Mouse (Mus musculus): ENCODE data around the gene Cmpk2. TPM values are rescaled to one million over a fixed set of nuclear protein-coding genes. Genes with fewer than 3 reads are reported as not detected.
"Not testable (repeated sequence)": the region's sequence is repeated elsewhere in the genome, so short reads cannot be mapped to it uniquely, and the experiment has no call there.

The Cmpk2 gene
- total RNA-seq, 2 experiments from 2014 or later = 16.3 to 17.3 TPM

DNA sequence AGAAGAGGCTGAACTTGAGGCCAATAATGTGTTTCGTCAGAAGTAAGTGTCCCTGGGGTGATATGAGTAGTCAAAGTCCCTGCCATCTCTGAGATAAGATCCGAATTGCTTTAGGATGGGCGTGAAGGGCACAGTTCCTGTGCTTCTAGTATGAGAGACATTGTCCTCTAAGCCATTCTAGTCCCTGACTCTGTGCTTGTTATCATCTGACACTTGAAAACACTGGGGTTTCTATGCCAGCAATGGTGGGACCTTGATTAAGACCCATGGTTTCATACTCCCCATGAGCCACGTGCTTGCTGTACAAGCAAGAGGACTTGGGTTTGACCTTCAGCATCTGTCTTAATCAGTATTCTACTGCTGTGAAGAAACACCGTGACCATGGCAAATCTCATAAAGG is 8.2 kb downstream of the Cmpk2 start:
- no peak for DNase-seq (ENCODE audit: low spot score in 2 of 2)

DNA sequence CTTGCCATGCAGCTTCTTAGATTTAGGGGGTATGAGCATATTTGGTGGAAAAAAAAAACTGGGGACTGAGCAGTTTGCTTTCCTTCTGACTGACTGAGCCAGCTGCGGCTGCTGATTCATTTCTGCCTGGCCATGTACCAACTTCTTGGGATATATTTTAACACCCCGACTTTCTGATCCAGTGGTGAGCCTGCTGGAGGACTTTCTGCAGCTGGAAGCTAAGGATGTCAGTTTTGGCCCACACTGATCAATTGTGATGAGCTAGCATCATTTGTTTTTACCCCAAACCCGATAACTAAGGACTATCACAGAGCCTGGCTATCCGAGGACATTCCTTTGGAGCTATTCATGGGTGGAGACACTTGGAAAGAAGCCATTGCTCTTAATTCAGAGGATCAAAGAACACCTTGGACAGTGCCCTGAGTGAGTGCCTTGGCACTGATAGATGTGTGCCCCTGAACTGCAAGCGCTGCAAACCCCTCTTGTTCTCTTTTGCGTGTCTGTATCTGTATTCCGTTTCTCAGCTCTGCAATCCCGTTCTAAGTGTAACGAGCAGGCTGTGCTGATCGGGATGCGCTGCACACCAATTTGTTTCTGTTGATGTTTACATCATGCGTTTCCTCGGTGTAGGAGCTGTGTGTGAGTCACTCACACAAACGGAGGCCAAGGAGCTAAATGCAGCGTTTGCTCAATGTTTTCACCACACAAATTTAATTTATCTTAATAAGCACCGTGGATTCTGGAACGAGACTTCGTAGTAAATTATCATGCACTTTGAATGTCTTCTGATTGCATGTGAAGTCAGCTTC is 9.4 kb downstream of the Cmpk2 start:
- no peak for DNase-seq (ENCODE audit: low spot score in 2 of 2)

DNA sequence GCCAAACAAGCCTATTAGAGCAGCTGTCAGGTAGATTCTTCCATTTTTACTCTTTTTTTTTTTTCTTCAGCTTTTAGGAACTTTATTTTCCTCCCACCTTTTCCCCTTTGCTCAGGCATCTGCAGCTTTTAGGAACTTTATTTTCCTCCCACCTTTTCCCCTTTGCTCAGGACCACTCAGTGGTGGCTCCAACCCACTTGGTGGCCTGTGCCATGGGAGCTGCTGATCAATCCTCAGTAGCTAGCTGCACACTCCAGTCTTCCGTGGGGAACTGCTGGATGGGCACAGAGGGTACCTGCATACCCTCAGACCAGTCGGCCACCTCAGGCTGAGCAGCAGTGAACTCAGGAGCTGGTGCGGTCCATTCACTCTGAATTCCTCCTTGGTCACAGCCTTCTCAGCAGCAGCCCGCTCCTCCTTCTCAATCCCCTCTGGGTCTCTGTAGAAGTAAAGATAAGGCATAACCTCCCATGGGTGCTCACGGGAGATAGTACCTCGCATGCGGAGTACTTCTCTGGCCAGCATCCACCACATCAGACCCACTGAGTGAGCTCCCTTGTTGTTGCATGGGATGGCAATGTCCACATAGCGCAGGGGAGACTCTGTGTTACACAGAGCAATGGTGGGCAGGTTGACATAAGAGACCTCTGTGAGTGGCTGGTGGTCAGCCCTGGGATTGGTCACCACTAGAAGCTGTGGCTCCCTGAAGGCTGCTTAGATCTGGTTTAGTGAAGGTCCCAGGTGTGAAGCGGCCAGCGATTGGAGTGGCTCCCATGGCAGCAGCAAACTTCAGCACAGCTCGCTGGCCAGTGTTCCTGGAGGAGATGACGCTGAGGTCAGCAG is 17.0 kb downstream of the Cmpk2 start:
- DNase-seq (ENCODE audit: low spot score in 2 of 2) = not testable (repeated sequence)

DNA sequence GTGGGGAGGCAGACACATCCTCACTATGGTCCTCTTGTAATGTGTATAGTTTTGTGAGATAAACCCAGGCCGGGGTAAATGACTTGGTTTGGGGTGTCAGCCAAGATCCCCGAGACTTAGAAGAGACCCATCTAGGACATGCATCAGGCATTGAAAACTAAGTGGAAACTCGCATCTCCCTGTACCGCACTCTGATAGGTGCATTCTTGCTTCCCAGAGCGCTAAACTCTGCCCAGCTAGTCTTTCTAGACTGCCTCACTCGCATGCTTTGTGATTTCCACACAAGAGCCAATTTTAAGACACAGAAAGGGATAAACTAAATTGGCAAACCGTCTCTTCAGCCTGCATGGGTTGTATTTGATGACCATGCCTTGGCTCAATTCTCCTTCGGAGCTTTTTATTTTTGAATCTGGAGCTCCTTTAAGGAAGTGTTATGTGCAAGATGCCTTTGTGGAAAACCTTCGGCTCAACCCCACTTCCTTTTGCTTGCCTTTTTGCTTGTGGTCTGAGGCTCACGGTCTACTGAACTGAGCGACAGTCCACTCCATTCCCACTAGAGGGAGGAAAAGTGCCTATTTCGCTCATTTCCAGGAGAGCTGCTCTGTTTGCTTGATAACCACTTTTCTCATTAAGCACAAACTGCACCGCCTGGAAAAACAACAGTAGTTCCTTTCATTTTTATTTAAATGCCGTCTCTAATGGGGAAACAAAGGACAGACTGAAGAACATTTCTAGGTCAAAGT is 19.0 kb downstream of the Cmpk2 start:
- peak; percentile 58 to 71 for DNase-seq (ENCODE audit: low spot score in 2 of 2)

GRCm38 (mm10) chr12:26488617-26489274 is 19.7 kb downstream of the Cmpk2 start:
- no peak for DNase-seq (ENCODE audit: low spot score in 2 of 2)

DNA sequence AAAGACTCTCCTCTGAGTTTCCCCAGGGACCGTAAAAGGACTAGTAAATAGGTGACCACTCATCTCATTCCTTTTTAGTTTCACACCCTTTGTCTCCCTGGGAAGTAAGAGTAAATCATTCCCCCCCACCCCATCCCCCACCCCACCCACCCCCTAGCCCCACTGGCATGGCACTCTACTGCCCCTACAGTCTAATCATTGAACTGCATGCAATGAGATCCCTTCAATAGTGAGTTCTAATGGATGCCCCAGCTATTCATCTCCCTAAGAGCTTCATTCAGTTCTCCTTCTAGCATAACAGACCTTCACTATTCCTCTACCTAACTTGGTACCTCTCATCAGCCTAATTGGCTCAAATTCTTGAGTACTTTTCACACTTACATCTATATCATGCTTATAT is 20.9 kb downstream of the Cmpk2 start:
- no peak for DNase-seq (ENCODE audit: low spot score in 2 of 2)

- DNase-seq (ENCODE audit: low spot score in 2 of 2) = no peak
Observed at GRCm38 (mm10) chr12:26501042-26501441, 32.0 kb downstream of the Cmpk2 start.

GRCm38 (mm10) chr12:26510971-26511370 is 42.0 kb downstream of the Cmpk2 start:
- DNase-seq (ENCODE audit: low spot score in 2 of 2) = no peak

GRCm38 (mm10) chr12:26518206-26518605 is 49.2 kb downstream of the Cmpk2 start:
- no peak for DNase-seq (ENCODE audit: low spot score in 2 of 2)

GRCm38 (mm10) chr12:26524943-26525697 is 56.1 kb downstream of the Cmpk2 start:
- DNase-seq (ENCODE audit: low spot score in 2 of 2) = peak; percentile 32 to 52

DNA sequence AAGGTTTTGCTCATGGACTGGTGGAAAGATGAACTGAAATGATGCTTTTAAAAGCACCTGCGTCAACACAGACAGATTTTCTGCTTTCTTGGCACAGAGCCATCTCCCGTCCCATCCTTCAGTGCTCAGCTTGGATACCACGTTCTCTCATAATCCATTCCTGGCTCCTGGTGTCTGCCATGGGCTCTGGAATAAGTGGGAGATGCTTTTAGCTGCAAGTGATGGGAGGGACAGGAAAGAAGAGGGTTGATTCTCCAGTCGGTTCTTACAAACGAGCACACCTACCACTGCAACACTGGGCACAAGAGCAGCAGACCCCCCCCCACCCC is 56.7 kb downstream of the Cmpk2 start:
- peak; percentile 12 to 47 for DNase-seq (ENCODE audit: low spot score in 2 of 2)

Other genes with a start within 250 kb of the Cmpk2 start
- gene Rnf144a, start 54.0 kb upstream of the Cmpk2 start, total RNA-seq (2021) = 10 to 100 TPM; 35.3 to 39.0 TPM
- under 1 TPM; 0.37 to 0.48 TPM for gene Rsad2, start 12.8 kb upstream of the Cmpk2 start, total RNA-seq (2021)